Mouse (Mus musculus): ENCODE measurements around the gene Akr1c12. TPM values are rescaled to one million over a fixed set of nuclear protein-coding genes. Genes with fewer than 3 reads are reported as not detected.
"Not testable (repeated sequence)": the region's sequence is repeated elsewhere in the genome, so short reads cannot be mapped to it uniquely, and the experiment has no call there.

Gene Akr1c12
- polyA plus RNA-seq (2021), result 4.1 TPM

- POLR2A ChIA-PET, result no interaction called here
- DNase-seq (ENCODE audit: low read depth, low spot score), result no peak
- CTCF ChIA-PET, result interaction anchor here (1.6 to 1.7 kb wide), 2 partner anchors 91 to 169 kb away, joined by 4 to 10 read pairs; no protein-coding TSS in a partner anchor
- TF ChIP-seq CTCF (IDR thresholded peaks at IDR 0.05), result no peak
- peak; percentile 60 for ATAC-seq
- no peaks in the 10 kb centered on the region for H3K27me3 ChIP-seq
- in situ Hi-C loops (cut with MboI; ENCODE audit: low pct_unique_long_range_greater_than_20kb), result loop anchor here (25.0 kb wide), 1 partner anchor 617 kb away; no protein-coding TSS in a partner anchor
Measured at GRCm38 (mm10) chr13:4279284-4279683, at the start of gene Akr1c12. TSS of gene Akr1c12 (minus strand) at chr13:4279433.

GRCm38 (mm10) chr13:4318773-4319172 is 39.5 kb upstream of the Akr1c12 start:
- no peaks in the 10 kb centered on the region for H3K27me3 ChIP-seq
- ChIA-PET POLR2A (no interaction called here), CTCF (no interaction called here)
- peak; percentile 55 for TF ChIP-seq CTCF (IDR thresholded peaks at IDR 0.05)
- DNase-seq (ENCODE audit: low read depth, low spot score) (no peak), ATAC-seq (no peak)
- in situ Hi-C loops (cut with MboI; ENCODE audit: low pct_unique_long_range_greater_than_20kb), result loop anchor here (10.0 kb wide), 1 partner anchor 286 kb away; the partner anchor contains the start of gene Akr1e1

- CTCF ChIA-PET, result no interaction called here
- POLR2A ChIA-PET, result no interaction called here
- ATAC-seq (no peak), DNase-seq (ENCODE audit: low read depth, low spot score) (no peak)
- in situ Hi-C loops (cut with MboI; ENCODE audit: low pct_unique_long_range_greater_than_20kb), result loop anchor here (10.0 kb wide), 1 partner anchor 291 kb away; the partner anchor contains the start of gene Akr1e1
- no peaks in the 10 kb centered on the region for H3K27me3 ChIP-seq
- TF ChIP-seq CTCF (IDR thresholded peaks at IDR 0.05), result no peak
Measured at GRCm38 (mm10) chr13:4313907-4314306, 34.7 kb upstream of the Akr1c12 start.

GRCm38 (mm10) chr13:4304861-4305565 is 25.8 kb upstream of the Akr1c12 start:
- no peak for TF ChIP-seq CTCF (IDR thresholded peaks at IDR 0.05)
- in situ Hi-C loops (cut with MboI; ENCODE audit: low pct_unique_long_range_greater_than_20kb), result no loop called here
- CTCF ChIA-PET, result no interaction called here
- POLR2A ChIA-PET, result interaction anchor here (0.6 kb wide), 1 partner anchor 143 kb away, joined by 4 read pairs; no protein-coding TSS in a partner anchor
- DNase-seq (ENCODE audit: low read depth, low spot score) (no peak), ATAC-seq (no peak)
- H3K27me3 ChIP-seq, result no peaks in the 10 kb centered on the region

- ChIA-PET POLR2A (no interaction called here), CTCF (no interaction called here)
- no peak for TF ChIP-seq CTCF (IDR thresholded peaks at IDR 0.05)
- in situ Hi-C loops (cut with MboI; ENCODE audit: low pct_unique_long_range_greater_than_20kb), result loop anchor here (25.0 kb wide), 1 partner anchor 635 kb away; no protein-coding TSS in a partner anchor
- DNase-seq (ENCODE audit: low read depth, low spot score), result no peak
- no peak for ATAC-seq
- no peaks in the 10 kb centered on the region for H3K27me3 ChIP-seq
Measured at GRCm38 (mm10) chr13:4296991-4297390, 17.8 kb upstream of the Akr1c12 start.

- no peak for DNase-seq (ENCODE audit: low read depth, low spot score)
- no peaks in the 10 kb centered on the region for H3K27me3 ChIP-seq
- ChIA-PET CTCF (interaction anchor here (0.9 to 1.9 kb wide), 3 partner anchors 94 to 330 kb away, joined by 3 to 11 read pairs (median 3); no protein-coding TSS in a partner anchor), POLR2A (no interaction called here)
- ATAC-seq, result peak; percentile 79
- in situ Hi-C loops (cut with MboI; ENCODE audit: low pct_unique_long_range_greater_than_20kb), result loop anchor here (5.0 to 25.0 kb wide), 4 partner anchors 94 to 619 kb away; no protein-coding TSS in a partner anchor
- peak; percentile 54 for TF ChIP-seq CTCF (IDR thresholded peaks at IDR 0.05)
Measured at GRCm38 (mm10) chr13:4281471-4282412, 2.5 kb upstream of the Akr1c12 start.

- in situ Hi-C loops (cut with MboI; ENCODE audit: low pct_unique_long_range_greater_than_20kb), result loop anchor here (25.0 kb wide), 1 partner anchor 615 kb away; no protein-coding TSS in a partner anchor
- no peaks in the 10 kb centered on the region for H3K27me3 ChIP-seq
- DNase-seq (ENCODE audit: low read depth, low spot score) (no peak), ATAC-seq (no peak)
- POLR2A ChIA-PET, result no interaction called here
- CTCF ChIA-PET, result no interaction called here
- no peak for TF ChIP-seq CTCF (IDR thresholded peaks at IDR 0.05)
Measured at GRCm38 (mm10) chr13:4277526-4277925, 1.7 kb downstream of the Akr1c12 start.

GRCm38 (mm10) chr13:4270860-4271259 is 8.4 kb downstream of the Akr1c12 start:
- POLR2A ChIA-PET, result no interaction called here
- in situ Hi-C loops (cut with MboI; ENCODE audit: low pct_unique_long_range_greater_than_20kb), result no loop called here
- ATAC-seq (no peak), DNase-seq (ENCODE audit: low read depth, low spot score) (no peak)
- CTCF ChIA-PET, result no interaction called here
- no peak for TF ChIP-seq CTCF (IDR thresholded peaks at IDR 0.05)
- no peaks in the 10 kb centered on the region for H3K27me3 ChIP-seq

- CTCF ChIA-PET; H3K27me3 ChIP-seq; POLR2A ChIA-PET; in situ Hi-C loops (cut with MboI; ENCODE audit: low pct_unique_long_range_greater_than_20kb); ATAC-seq; DNase-seq (ENCODE audit: low read depth, low spot score): not testable (repeated sequence)
Measured at GRCm38 (mm10) chr13:4265455-4265854, 13.8 kb downstream of the Akr1c12 start.

GRCm38 (mm10) chr13:4265047-4265446 is 14.2 kb downstream of the Akr1c12 start:
- in situ Hi-C loops (cut with MboI; ENCODE audit: low pct_unique_long_range_greater_than_20kb), result no loop called here
- POLR2A ChIA-PET, result no interaction called here
- ATAC-seq, result no peak
- CTCF ChIA-PET, result no interaction called here
- no peaks in the 10 kb centered on the region for H3K27me3 ChIP-seq
- DNase-seq (ENCODE audit: low read depth, low spot score), result no peak
- no peak for TF ChIP-seq CTCF (IDR thresholded peaks at IDR 0.05)

- H3K27me3 ChIP-seq, result no peaks in the 10 kb centered on the region
- ATAC-seq (no peak), DNase-seq (ENCODE audit: low read depth, low spot score) (no peak)
- TF ChIP-seq CTCF (IDR thresholded peaks at IDR 0.05), result no peak
- CTCF ChIA-PET, result no interaction called here
- in situ Hi-C loops (cut with MboI; ENCODE audit: low pct_unique_long_range_greater_than_20kb), result no loop called here
- POLR2A ChIA-PET, result no interaction called here
Measured at GRCm38 (mm10) chr13:4264612-4265011, 14.6 kb downstream of the Akr1c12 start.

Measured in Patski (cell line).